Mouse (Mus musculus) brain, adult 10 weeks (tissue): ENCODE data around the gene Rcor3. TPM values are rescaled to one million over a fixed set of nuclear protein-coding genes. Genes with fewer than 3 reads are reported as not detected.

Experiments
- polyA plus RNA-seq: library from polyadenylated mRNA; stranded (reverse); fragments of 350-450 nt; fragmentation: Illumina TruSeq; extraction: RNeasy Lipid Tissue Mini Kit (QIAGEN cat#74804); gene quantifications from one replicate; pipeline ENCODE4 v1.2.3, GENCODE M21; 2015; ENCODE audit warnings: low read depth, low replicate concordance

Gene Rcor3
- 19.3 TPM for polyA plus RNA-seq

DNA sequence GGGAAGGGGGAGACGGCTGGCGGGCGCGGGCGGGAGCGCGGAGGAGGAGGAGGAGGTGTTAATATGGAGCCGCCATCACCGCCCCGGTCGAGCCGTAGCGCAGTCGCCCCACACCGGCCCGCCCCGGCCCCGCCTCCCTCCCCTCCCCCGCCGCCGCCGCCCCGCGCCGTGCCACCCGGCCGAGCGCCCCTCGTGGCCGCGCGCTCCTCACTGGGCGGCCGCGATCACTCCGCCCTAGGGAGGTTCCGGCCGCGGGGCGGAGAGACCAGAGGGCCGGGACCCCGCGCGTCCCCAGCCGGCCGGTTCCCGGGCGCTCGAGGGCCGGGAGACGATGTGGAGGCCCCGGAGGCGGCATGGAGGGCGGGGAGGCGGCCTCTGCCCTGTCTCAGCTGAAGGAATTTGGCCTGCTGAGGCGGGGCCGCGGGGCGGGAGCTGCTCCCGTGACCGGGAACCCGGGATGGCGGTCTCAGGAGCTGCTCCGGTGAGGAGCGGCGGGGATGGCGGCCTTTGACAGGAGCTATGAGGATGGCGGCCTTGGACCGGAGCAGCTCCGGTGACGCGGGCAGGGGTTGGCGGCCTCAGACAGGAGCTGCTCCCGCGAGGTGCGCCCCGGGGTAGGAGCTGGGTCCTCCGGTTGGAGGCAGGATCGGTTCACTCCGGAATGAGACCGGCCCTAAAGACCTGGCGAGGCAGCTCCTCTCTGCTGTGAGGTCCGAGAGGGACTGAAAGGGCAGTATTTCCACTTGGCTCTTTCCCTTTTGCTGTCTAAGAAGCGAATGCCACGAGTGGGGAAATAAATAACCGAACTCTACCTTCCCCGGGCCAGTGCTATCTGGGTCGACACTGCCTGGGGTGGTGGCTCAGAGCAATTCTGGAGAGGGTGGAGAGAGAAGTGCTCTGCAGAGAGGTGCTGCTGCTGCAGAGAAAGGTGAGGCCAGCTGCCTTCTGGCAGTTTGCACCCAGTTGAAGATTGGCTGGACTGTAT, at the start of gene Rcor3:
Gene Rcor3, minus strand, starts transcription at position 137 of the 985 bp plus-strand sequence.

DNA sequence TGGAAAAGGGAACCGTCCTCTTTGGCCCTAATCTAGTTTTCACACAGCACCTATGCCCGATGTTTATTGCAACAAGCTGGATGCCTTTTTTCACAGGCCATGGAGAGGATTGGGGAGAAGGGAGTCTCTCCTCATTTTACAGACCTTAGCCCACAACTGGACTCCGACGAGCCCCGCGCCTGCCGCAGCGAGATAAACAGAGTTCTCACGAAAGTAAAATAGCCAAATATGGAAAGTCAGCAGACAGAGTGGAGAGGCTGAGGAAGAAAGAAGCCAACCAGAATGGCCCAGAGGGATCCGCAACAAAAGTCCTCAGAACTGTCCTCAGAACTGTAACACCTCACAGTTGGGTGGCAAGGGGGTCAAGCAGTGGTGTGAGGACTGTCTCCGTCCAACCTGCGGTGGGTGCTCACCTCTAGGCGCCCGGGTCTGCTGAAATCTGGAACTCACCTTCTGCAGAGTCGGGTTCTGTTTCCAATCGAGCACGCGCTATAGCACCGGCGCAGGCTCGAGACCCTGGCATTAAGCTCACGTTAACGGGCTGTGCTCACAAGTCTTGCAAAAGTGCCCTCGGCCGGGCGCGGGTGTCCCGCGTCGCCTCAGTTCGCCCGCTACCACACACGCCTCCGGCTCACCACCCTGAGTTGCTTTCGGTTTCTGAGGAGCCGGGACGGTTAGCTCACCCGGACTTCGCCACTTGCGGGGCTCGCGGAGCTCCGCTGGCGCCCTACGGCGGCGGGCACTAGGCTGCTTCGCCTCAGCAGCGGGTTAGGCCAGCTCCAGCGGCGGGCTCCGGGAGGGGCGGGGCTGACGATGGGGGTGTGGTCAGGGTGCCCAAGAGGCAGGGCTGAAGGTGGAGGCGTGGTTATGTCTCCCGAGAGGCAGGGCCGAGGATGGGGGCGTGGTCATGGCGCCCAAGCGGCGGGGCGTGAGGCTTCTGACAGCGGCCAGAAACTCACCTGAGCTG, 45.8 kb downstream of the Rcor3 start, which contains the start of gene Traf5:
Gene Traf5, minus strand, starts transcription at position 754 of the 967 bp plus-strand sequence.

Other genes starting within 250 kb of the Rcor3 start
- 14.7 TPM for gene Slc30a1, start 231.3 kb downstream of the Rcor3 start, polyA plus RNA-seq
- 0.85 TPM for gene Rd3, start 160.7 kb downstream of the Rcor3 start, polyA plus RNA-seq
- gene Traf5, start 45.5 kb downstream of the Rcor3 start, polyA plus RNA-seq: 3.9 TPM
- 29.5 TPM for gene Kcnh1, start 52.7 kb upstream of the Rcor3 start, polyA plus RNA-seq